Mouse (Mus musculus): ENCODE results near the gene Cldnd1. TPM values are rescaled to one million over a fixed set of nuclear protein-coding genes. Genes with fewer than 3 reads are reported as not detected.

Gene Cldnd1
- total RNA-seq (2021): 100 to 1,000 TPM in 1 of 2 experiments, 10 to 100 TPM in 1; 95.6 to 108 TPM
- long read RNA-seq, experiment 1, transcript Cldnd1-204 (6 exons, 1,540 nt): minor isoform, 5 of 182 reads
- long read RNA-seq, experiment 1, transcript Cldnd1-201 (5 exons, 2,147 nt): major isoform, 125 of 182 reads
- long read RNA-seq, experiment 1, partial matches to known transcripts: 8 of 182 reads
- long read RNA-seq, experiment 1, other reads (novel, unspliced or antisense): 44 of 182 reads
- long read RNA-seq, experiment 2, transcript Cldnd1-204 (6 exons, 1,540 nt): minor isoform, 16 of 107 reads
- long read RNA-seq, experiment 2, transcript Cldnd1-201 (5 exons, 2,147 nt): major isoform, 56 of 107 reads
- long read RNA-seq, experiment 2, partial matches to known transcripts: 6 of 107 reads
- long read RNA-seq, experiment 2, other reads (novel, unspliced or antisense): 29 of 107 reads

DNA sequence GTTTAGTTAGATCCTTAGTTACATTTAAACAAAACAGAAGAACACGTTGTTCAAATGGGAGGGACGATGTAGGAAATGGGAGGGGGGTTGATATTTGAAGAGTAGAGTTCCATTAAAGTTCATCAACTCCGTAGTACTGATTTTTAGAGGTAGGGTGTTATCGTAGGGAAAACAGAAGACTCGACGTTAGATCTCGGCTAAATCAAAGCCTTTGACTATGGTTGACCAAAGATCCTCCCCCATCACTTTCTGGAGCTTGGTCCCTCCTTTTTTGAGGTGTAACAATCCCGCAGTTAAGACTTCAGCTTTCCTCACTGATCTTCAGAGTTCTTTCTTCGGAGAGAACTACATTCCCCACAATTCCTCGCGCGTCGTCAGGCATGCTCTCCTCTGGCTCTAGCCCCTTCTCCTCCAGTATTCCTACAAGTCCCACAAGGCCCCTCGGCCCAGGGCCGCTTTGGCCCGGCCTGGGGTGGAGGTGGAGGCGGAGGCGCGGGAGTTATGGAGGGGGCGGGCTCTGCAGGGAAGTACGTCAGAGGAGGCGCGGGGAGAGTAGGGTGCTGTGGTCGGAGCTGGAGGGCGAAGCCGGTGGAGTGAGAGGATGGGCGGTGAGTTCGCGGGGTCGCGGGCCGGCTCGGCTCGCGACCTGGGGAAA is at the start of gene Cldnd1:
TSS of gene Cldnd1 (plus strand) at position 434 of the 655 bp plus-strand sequence.
- DNase-seq (ENCODE audit: low spot score in 2 of 2): peak; percentile 93 to 96

DNA sequence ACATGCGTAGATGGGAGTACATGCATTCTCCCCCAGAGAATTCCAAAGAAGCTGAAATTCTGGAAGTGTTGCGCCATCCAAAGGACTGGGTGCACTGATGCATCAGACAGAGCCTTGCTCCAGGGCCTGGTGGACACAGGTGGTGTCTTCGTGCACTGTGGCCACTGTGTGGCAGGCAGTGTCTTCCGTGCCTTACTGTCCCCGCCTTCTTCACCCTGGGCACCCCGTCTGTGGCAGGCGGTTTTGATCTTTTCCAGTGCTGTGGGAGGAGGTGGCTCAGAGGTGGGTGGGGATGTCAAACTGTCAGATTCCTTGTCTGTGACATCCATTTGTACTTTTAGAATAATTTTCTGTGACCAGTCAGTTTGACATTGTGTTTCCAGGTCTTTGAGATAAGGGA is 49.0 kb upstream of the Cldnd1 start:
- DNase-seq (ENCODE audit: low spot score in 2 of 2): no peak

DNA sequence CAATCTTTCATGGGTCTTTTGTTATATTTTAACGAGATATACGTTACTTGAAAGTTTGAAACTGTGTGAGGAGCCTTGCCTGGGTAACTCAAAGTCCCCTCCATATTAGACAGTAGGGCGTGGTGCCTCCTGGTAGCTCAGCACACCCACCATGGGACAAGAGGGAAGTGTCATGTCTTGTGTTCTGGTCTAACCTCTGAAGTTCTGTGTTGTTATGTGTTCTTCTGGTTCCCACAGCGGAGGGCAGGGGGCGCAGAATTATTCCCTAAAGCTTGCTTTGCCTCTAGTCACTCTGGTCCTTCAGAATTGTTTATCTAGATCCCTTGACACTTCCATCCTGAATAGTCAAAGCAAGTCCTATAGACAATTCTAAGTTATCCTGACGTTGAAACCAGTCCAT is 45.7 kb upstream of the Cldnd1 start:
- no peak for DNase-seq (ENCODE audit: low spot score in 2 of 2)

DNA sequence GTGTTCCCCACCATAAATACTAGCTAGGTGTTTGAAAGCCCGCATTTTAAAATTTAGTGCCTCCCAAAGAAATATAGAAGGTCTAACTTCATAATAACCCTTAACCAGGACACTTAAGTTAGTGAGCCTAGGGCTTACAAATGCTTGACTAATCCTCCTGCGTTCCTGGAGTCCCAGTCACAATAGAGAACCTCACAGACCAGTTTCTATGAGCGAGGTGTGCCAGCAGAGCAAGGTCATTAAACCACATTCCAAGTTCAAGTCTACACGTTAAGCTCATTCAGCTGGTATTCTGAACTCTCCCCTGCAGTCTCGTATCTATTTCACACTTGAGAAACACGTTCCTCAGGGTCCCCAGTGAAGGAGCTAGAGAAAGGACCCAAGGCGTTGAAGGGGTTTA is 44.8 kb upstream of the Cldnd1 start:
- no peak for DNase-seq (ENCODE audit: low spot score in 2 of 2)

DNA sequence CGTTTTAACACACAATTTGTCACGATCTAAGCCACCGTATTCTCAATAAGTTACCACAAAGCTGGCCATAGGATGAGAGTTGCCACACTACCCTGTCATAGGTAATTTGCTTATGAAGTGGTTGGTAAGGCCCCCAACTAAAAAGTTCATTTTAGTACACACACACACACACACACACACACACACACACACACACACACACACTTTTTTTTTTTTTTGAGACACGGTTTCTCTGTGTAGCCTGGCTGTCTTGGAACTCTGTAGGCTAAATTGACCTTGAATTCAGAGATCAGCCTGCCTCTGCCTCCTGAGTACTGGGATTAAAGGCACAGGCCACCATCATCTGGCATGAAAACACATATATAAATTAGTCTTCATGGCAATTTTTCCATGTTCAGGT is 43.8 kb upstream of the Cldnd1 start:
- no peak for DNase-seq (ENCODE audit: low spot score in 2 of 2)

DNA sequence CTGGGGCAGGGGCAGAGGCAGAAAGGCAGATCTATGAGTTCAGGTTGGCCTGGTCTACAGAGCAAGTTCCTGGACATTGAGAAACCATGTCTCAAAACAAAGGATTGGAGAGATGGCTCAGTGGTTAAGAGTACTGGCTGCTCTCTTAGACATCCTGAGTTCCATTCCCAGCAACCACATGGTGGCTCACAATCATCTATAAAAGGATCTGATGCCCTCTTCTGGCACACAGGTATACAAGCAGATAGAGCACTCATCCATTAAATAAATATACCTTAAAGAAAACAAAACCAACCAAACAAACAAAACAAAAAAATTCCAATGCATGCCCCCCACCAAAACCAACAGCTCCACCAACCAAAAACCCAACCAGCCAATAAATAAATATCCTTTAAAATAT is 43.2 kb upstream of the Cldnd1 start:
- no peak for DNase-seq (ENCODE audit: low spot score in 2 of 2)

DNA sequence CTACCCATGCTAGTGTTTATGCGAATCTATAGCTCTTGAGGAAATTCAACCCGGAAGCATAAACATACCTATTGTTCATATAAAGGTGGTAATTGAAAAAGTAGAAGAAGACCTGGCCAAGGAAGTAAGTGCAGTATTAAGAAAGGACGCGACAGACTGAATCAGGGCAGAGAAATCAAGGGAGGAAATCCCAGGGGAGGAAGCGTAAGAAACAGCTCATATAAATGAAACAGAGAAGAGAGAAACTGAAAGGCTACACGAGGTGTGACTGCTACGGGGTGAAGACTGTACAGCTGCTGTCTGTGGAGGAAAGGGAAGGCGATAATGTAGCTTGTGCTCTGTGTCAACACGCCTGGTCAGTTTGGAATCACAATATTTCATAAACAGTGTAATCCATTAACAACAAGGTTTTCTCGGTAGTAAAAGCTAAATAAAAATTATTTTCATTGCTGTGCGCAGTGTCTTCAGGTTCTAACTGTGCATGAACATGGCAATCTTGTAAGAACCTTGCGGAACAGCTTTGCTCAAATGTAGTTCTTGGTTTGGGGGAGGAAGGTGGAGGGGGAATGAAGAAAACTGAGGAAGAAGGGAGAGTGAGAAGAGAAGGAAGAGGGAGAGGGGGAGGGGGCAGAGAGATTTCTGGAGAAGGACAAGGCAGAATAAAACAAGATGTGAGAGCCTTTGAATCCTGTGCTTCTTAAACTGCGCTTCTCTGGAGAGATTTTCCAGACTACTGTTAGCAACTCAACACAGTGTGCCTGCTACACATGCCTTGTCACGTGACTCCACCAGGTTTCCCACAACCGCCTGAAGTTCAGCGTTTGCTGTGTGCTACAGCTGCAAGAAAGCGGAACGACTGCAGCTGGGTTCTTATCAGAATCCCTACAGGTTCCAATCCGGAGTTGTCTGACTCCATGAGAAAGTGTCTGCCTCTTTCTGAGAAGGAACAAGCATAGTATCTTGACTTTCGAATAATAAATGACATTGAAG is 41.9 kb upstream of the Cldnd1 start:
- DNase-seq (ENCODE audit: low spot score in 2 of 2): no peak

DNA sequence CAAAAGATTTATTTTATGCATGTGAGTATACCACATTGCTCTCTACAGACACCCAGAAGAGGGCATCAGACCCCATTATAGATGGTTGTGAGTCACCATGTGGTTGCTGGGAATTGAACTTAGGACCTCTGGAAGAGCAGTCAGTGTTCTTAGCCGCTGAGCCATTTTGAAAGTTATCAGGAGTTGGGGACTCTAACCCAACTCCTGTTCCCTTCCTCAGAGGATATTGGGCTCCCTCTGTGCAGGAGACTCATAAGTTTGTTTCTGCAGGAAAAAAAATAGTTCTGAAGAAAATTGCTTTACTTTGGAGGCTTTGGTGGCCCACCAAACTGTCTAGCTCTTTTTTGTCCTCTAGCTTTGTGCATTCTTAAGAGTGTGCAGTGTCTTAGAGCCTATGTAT is 39.2 kb upstream of the Cldnd1 start:
- DNase-seq (ENCODE audit: low spot score in 2 of 2): no peak

DNA sequence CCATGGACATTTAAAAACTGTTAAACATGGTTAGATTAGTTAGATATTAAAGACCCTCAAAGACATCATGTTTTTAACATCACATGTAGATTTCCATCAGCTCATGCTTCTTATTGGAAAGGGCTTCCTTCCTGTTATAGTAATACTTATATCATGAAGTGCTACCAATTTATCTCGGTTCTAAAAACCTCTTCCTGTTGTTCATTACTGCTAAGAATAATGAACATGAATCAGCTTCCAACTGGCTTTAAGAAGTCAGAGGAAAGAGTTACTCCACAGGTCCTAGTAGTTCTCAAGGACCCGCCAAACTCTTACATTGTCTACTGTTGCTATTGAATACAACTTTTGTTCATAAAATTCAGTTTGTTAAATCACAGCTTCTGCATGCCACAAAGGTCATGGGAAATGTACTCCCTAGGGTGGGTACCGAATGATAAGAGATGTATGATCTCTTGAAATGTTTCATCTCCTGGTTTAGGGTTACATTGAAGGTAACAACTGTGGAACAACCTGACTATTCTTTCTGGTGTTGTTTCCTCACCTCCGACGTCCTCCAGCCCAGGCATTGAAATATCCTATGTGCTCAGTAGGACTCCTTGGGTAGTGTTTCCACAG is 38.0 kb upstream of the Cldnd1 start:
- no peak for DNase-seq (ENCODE audit: low spot score in 2 of 2)

DNA sequence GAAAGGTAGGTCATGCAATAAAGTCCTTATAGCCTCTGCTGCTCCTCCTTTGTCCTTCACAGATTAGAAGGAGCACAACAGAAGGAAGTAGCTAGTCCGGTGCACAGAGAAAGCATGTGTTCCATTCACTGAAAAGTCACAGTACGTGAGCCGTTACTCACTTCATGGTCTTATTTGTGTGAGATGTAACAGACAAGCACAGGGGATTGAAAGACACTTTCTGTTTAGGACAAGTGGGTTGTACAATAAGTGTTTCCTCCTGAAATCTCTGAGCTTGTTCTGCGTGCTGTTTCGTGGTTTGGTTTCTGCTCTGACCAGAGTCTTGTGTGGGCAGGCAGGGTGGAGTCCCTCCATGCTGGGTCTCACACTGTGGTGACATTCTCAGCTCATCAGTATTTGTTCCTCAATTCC is 37.4 kb upstream of the Cldnd1 start:
- DNase-seq (ENCODE audit: low spot score in 2 of 2): no peak

DNA sequence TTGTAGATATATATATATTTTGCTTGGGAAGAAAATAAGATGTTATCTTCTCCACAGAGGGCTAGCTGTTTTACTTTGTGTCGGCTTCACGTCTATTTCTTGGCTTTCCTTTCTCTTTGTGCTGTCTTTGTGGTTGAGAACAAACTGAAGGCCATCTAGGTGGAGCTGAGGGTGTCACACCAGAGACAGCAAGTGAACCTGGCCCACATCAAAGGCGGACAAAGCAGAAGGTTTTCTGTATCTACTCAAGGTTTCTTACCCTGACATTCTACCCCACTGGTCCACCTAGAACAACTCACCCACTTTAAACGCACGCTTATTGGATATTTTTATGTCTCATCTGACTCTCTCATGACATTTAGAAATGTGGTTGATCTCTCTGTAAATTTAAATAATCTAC is 33.6 kb upstream of the Cldnd1 start:
- DNase-seq (ENCODE audit: low spot score in 2 of 2): no peak

DNA sequence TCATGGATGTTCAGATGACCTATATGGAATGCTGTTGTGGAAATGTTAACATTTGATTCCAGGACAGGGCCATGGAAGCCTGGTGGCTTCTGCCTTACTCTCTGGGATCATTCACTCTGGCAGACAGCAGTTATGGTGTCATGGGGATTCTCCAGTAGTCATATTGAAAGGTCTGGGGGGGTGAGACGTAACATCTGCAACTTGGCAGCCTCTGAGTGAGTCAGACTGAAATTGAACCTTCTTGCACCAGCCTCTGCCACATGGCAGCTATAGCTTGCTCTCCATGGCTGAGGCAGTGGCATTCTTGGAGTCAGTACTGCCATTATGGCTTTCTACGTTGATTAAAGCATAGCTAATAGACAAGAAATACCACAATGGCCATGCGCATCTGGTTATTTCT is 30.9 kb upstream of the Cldnd1 start:
- DNase-seq (ENCODE audit: low spot score in 2 of 2): no peak

DNA sequence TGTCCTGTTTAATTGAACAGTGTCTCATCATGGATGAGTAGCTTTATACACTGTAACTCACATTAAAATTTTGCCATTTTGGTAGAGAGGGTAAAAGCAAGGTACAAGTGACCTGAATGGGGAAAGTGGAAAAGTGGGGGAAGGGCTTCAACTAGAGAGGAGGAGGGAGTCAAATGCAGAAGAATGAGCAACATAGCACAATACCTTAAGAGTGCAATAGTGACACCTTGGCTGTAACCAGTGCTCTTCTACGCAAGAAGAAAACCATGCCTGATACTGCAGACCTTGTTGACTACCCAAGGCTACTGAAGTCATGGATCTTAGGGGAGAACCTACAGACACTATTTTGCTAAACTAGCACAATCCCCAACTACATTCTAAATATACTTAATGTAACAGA is 30.4 kb upstream of the Cldnd1 start:
- DNase-seq (ENCODE audit: low spot score in 2 of 2): no peak

DNA sequence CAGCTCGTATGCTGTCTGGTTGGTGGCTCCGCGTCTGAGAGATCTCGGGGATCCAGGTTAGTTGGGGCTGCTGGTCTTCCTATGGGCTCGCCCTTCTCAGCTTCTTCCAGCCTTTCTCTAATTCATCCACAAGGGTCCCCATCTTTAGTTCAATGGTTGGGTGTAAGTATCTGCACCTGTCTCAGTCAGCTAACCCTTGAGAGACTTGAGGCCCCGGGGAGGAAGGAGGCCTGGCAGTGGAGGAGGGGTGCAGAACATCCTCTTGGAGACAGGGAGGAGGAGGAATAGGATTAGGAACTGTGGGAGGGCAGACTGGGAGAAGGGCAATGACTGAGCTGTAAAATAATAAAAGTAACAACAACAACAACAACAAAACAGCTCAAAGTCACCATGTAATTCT is 27.5 kb upstream of the Cldnd1 start:
- DNase-seq (ENCODE audit: low spot score in 2 of 2): no peak

DNA sequence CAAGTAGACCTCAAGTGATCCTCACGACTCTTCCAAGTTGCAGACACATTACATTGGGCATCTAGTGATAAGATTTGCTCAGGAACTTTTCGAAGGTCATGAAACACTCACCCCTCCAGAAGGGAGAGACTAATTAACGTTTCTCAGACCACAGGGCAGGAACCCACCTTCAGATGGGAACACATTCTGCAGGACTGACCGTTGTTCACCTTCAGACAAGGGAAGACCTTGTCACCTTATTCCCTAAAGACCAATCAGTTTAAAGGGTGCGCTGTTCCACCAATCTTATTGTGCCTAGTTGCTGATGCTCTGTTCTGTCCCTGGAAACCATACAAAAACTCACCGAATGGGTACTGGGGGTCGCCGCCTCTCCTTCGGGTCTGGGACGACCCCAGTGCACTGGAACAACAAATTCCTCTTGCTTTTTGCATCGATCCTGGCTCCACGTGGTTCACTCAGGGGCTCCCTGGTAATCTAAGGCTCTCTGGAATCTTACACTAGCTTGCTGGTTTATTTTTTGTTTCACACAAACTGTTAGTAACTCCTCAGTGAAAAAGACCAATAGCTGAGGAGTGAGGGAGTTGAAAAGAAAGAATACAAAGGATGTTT is 26.8 kb upstream of the Cldnd1 start:
- no peak for DNase-seq (ENCODE audit: low spot score in 2 of 2)

DNA sequence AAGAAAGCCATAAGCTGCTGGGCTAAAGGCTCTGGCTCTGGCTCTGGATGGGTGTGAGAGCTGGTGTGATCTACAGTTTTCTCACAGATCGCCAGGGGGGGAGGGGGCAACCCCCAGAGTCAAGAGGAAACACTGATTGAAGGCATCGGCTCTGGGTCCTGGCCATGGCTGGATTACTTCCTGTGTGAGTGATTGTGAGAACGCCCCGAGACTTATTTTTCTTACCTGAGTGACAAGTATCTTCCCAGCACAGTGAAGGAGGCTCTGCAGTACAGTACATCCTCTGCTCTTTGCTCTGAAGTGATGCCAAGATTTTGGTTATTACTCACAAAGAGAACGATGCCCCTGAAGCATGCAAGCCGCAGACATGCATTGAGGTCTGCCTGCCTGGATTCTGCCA is 25.9 kb upstream of the Cldnd1 start:
- no peak for DNase-seq (ENCODE audit: low spot score in 2 of 2)

DNA sequence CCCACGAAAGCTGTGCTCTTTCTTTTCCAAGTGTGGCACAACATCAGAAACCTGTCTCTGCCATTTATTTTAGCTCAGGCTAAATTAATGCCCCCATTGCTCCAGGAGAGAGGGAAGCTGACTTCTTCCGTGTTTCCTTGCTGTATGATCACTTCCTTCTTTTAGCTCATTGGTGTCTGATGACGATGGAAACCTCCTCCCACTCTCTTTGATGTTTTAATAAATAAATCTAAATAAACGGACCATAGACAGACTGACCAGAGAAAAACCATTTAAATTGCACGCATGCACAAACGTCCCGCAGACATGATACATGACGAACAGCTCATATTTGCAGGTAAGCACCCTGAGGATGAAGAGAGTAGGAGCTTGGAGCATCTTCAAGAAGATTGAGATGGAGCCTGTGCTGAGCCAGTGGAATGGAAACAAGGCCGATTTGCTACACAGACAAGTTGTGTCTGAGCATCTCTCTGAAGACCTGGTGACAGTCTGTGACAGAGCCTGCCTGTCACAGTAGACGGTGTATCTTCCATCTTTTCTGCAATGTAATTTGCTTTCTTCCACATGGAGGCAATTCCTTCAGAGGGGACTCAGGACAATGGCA is 25.3 kb upstream of the Cldnd1 start:
- DNase-seq (ENCODE audit: low spot score in 2 of 2): no peak

DNA sequence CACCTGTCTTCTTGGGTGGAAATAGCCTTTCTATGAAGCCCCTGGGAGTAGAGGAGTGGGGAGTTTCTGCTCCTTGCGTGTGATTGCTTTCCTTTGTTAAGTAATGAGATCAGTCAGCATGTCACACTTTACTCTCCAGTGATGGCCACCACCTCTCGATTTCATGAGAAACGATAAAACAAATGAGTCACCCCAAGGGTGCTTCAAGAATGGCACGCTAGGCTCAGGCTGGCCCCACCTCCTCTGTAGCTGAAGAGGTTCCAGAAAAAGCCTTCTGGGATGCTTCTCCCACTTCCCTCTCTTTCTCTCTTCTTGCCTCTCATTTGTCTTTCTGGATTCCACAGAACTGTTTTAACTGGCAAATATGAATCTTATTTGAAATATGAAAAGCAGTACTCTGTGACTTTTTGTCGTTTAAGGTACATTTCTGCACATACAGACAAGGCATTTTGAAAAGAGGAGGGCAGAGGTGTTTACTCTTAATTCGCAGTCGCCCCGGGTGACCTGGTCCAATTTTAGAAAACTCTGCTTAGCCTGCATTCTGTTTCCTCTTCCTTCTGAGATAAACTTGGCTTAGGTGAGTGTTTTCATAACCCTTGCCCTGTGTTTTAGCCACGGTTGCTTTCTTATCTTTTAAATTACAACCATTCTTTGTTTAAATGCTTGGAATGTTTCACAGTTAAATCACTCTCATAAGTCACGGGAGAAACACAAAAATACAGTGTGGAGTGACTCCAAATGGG is 24.2 kb upstream of the Cldnd1 start:
- no peak for DNase-seq (ENCODE audit: low spot score in 2 of 2)

DNA sequence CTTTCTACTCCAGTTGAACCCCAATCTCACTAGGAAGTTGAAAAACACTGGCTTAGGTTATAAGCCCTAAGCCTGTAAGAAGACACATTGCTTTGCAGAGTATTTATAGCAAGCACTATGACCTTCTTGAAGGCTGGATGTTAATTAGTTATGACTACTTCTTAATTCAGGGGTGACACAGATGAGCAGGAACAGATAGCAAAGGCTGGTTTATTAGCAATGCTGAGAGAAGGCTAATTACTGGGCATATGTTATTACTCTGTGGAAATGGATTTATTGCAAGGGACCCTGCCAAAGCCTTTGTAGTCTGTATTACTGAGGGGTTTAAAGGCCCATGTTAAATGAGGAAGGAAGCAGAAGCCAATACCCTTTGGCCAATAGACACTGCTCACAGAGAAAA is 22.7 kb upstream of the Cldnd1 start:
- no peak for DNase-seq (ENCODE audit: low spot score in 2 of 2)

Measured in left cerebral cortex, adult 18-20 months (tissue).